Mouse (Mus musculus) layer of hippocampus, adult 2 months (tissue): Measurements from ENCODE around the gene Aldh8a1. TPM values are rescaled to one million over a fixed set of nuclear protein-coding genes. Genes with fewer than 3 reads are reported as not detected.

Experiments used
- DNase-seq, 2 experiments: peaks; one replicate each; pipeline ENCODE4 v3.0.0; 2022; ENCODE audit warnings: low spot score in 2 of 2
- H3K27ac ChIP-seq: fragments of 200-600 bp; 2 replicates; pipeline ENCODE4 v1.8.1; 2022
- H3K4me3 ChIP-seq: fragments of 200-600 bp; 2 replicates; pipeline ENCODE4 v1.8.1; 2022; ENCODE audit warnings: mild to moderate bottlenecking
- CTCF ChIP-seq: fragments of 200-600 bp; conservative IDR thresholded peaks from 2 replicates; pipeline ENCODE4 v1.8.1; 2022; ENCODE audit warnings: antibody characterized with exemption, mild to moderate bottlenecking, moderate library complexity
- long read RNA-seq, 2 experiments: library from polyadenylated mRNA; stranded (forward); transcript quantifications; one replicate each; pipeline ENCODE4 v2.0.0; 2021; ENCODE audit warnings: borderline mapping rate in 2 of 2
- total RNA-seq, 2 experiments: library from RNA; stranded (reverse); gene quantifications; 2 replicates each; pipeline ENCODE4 v1.2.3; 2021

Gene Aldh8a1
- under 1 TPM in 1 of 2 experiments, not detected in 1; 0.20 TPM for total RNA-seq
- long read RNA-seq, experiment 1: 0 reads
- long read RNA-seq, experiment 2: 0 reads

DNA sequence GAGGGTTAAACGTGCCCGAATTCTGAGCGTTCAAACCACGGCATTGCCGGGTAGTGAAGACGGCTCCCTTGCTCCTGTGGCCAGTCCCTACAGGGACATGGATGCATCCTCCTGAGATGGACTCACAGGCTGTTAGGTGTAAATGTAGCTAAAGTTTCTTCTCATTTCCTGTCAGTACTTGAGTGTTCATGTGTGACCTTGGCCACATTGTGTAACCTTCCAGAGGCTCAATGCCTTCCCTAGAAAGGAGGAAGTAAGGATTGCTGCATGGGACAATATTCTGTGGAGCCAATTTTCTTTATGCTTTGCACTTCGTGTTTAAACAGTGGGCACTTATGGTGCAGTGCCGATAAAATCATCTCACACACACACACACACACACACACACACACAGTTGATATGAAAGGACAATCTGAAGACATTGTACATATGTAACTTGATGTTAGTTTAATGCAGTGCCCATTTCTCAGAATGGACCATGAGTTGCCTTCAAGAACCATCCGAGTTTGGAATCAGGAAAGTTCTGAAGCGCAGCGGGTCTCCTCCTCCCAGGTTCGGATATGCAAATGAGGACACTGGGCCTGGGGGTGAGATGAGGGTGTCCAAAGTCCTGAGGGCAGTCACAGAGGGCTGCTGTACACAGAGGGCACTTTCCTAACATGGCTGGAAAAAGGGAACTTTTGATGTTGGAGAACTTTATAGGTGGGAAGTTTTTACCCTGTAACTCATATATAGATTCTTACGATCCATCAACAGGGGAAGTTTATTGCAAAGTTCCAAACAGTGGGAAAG, at the start of gene Aldh8a1:
Gene Aldh8a1 (plus strand): TSS at position 610 of the 792 bp plus-strand sequence.
- Histone ChIP-seq H3K4me3 (no peak within 1 kb of the TSS), H3K27ac (no peak within 1 kb of the TSS)
- no peak for TF ChIP-seq CTCF
- no peak for DNase-seq

DNA sequence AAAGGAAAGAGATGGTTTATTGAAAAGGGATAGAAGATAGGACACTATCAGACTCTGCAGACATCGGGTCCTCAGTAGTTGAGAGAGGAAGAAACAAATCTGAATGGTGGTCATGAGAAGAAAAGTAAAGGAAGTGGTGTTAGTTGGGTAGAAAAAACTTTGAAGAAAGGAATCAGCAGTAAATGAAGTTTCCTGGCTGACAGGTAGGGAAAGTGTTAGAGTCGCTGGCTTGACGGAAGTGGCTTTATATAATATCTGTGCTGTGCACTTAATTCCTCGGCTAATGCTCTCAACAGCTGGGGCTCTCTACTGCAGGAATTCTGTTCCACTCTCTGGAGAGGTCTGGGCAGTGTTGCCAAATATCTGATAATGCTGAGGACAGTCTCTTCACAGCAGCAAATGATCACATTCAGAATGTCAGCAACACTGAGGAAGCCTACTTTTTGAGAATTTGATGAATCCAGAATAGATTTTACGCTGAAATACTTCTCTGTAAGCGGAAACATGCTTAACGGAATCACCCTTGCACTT, 49.4 kb upstream of the Aldh8a1 start:
- no peak for DNase-seq
- H3K27ac ChIP-seq: no peak overlapping the region
- TF ChIP-seq CTCF: no peak
- no peak overlapping the region for H3K4me3 ChIP-seq

DNA sequence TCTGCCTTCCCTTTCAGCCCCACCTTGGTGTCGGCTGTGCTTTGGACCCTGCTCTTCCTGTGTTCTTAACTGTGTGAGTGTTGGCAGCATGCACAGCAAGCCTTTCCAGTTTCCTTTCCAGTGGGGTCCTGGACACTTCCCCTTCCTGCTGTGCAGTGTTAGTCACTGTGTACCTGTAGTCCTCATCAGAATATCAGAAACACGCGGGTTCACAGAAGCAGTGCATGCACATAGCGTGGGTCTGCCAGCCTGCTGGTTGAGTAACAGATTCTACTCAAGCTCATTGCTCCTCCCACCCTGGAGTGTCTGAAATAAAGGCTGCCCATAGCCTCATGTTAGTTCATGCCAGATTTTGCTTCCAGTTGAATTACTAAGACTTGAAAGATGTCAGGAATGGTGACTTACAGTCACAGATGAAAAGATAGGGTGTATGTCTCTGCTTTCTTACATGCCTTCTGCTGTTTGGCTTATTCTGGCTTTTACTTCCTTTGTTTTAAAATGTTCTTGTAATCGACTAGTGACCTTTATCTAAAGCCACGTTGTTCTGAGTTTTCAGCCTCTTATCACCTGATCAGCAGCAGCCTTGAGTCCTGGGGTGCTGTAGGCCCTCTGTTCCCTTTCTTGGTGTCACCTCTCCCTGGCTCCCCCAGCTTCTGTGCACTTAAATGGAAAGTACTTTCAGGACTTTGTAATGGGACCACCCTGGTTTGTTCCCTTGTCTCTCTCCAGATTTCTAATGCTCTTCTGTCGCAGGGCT, 42.6 kb upstream of the Aldh8a1 start:
- no peak overlapping the region for H3K4me3 ChIP-seq
- H3K27ac ChIP-seq: no peak overlapping the region
- no peak for TF ChIP-seq CTCF
- no peak for DNase-seq

DNA sequence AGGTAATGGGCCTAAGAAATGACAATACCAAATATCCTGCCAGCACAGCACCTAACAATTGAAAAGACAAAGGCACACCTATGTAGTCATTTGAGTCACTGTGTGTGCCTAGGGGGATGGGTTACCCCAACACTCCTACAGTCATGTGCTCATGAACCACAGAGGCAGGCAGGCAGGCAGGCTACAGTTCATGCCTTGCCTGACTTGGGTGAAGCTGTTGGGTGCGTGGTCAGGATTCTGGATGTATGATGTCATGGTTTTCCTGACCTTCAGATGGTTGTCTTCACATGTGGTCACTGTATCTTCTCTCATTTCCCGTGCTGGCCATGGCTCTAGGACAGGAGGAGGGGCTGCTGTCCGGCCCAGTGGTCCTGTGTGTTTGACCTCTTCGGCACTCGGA, 41.6 kb upstream of the Aldh8a1 start:
- no peak for DNase-seq
- TF ChIP-seq CTCF: no peak
- no peak overlapping the region for H3K4me3 ChIP-seq
- no peak overlapping the region for H3K27ac ChIP-seq

DNA sequence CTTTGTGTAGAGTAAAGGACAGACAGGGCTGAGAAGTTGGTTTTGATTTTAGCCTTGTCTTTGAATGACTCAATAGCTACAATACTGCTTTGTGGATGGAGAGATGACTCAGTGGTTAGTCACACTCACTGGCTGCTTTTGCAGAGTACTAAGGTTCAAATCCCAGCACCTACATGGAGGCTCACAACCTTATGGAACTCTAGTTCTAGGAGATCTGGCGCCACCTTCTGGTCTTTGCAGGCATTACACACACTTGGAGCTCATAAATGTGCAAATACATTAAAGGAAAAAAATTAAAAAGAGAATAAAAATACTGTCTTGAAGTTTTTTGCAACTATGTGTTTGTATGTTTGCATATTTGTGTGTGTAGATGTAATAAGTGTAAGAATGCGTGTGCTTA, 39.9 kb upstream of the Aldh8a1 start:
- H3K27ac ChIP-seq: no peak overlapping the region
- TF ChIP-seq CTCF: peak; percentile 71
- DNase-seq: no peak
- no peak overlapping the region for H3K4me3 ChIP-seq

DNA sequence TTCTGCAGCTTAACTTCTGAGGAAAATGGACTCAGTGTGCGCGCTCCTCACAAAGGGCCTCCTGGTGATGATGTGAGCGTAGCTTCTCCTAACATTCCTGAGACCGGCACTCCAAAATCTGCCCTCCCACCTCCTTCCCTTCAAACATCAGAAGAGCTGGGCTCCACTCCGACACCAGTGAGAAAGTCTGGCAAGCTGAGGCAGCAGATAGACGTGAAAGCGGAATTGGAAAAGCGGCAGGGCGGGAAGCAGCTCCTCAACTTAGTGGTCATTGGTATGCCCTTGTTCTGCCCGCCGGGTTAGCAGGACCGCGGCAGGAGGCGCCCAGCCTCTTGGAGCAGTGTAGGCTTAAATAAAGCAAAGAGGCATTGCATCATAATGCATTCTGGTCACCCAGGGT, 35.4 kb upstream of the Aldh8a1 start:
- H3K4me3 ChIP-seq: no peak overlapping the region
- DNase-seq: no peak
- no peak for TF ChIP-seq CTCF
- H3K27ac ChIP-seq: no peak overlapping the region

DNA sequence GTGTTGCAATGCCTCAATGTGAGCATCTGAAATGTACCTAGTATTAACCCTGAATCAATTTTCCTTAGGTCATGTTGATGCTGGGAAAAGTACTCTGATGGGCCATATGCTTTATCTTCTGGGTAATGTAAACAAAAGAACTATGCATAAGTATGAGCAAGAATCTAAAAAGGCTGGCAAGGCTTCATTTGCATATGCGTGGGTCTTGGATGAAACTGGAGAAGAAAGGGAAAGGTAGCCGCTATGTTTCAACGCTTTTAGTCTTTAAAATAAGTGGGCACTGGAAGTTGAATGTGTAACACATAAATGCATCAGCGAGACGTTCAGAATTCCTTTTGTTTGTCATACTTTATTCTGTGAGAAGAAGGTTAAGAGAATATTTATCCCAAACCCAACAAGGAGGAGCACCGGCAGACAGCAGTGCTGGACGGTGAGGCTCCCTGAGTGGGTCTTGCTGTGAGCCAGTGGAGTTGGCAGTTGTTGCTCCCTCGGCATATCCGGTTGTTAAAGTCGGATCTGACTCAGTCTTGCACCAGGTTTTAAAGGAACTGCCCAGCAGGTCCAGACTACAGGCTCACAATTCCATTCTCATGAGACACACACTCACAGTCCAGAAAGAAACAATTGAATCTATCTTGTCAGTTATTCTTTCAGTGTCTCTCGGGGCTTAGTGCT, 34.6 kb upstream of the Aldh8a1 start:
- DNase-seq: no peak
- Histone ChIP-seq H3K4me3 (no peak overlapping the region), H3K27ac (no peak overlapping the region)
- TF ChIP-seq CTCF: no peak

DNA sequence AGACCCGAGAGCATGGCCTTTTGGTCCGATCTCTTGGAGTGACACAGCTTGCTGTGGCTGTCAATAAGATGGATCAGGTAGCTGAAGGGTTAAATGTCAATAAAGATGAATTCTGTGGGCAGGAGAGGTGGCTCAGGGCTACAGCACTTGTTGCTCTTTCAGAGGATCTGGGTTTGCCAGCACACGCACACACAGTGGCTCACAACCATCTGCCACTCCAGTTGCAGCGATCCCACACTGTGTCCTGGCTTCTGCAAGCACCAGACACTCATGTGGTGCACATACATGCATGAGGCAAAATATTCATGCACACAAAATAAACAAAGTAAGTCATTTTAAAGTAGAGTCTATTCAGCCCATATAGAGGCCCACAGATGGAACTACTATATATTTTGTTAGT, 29.8 kb upstream of the Aldh8a1 start:
- no peak for TF ChIP-seq CTCF
- H3K27ac ChIP-seq: no peak overlapping the region
- H3K4me3 ChIP-seq: no peak overlapping the region
- peak; percentile 25 to 49 for DNase-seq

DNA sequence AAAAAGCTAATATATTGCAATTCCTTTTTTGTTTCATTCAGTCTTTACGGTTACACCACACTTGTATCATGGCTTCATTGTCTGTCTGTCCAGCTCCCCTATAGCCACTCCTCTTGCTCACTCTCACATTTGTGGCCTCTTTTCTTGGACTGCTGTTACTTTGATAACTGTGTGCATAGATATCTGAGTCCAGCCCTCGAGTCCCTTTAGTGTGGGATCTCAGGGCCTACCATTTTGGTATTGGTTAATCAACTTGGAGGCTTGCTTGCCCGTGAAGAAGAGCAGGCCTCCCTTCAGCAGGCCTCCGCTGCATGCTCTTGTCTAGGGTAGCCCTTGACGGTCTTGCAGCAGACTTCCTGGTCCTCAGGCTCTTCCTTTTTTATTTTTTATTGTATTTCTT, 27.6 kb upstream of the Aldh8a1 start:
- no peak for TF ChIP-seq CTCF
- H3K4me3 ChIP-seq: no peak overlapping the region
- H3K27ac ChIP-seq: no peak overlapping the region
- no peak for DNase-seq

DNA sequence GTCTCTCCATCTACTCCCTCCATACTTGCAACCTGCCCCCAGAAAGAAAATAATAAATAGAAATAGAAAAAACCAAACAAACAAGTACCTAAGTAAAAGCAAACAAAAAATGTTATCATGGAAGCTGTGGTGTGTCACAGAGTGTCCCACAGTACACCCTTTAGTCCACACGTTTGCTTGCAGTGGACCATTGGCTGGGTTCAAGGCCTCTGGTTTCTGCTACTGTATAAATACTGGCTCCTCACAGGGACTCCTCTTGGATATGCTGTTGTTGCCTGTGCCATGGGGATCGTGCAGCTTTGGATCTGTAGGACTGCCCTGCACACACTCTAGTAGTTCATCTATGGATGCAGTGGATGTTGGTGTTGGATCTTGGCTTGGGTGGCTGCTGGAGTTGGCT, 27.1 kb upstream of the Aldh8a1 start:
- no peak for TF ChIP-seq CTCF
- DNase-seq: no peak
- no peak overlapping the region for H3K27ac ChIP-seq
- no peak overlapping the region for H3K4me3 ChIP-seq

DNA sequence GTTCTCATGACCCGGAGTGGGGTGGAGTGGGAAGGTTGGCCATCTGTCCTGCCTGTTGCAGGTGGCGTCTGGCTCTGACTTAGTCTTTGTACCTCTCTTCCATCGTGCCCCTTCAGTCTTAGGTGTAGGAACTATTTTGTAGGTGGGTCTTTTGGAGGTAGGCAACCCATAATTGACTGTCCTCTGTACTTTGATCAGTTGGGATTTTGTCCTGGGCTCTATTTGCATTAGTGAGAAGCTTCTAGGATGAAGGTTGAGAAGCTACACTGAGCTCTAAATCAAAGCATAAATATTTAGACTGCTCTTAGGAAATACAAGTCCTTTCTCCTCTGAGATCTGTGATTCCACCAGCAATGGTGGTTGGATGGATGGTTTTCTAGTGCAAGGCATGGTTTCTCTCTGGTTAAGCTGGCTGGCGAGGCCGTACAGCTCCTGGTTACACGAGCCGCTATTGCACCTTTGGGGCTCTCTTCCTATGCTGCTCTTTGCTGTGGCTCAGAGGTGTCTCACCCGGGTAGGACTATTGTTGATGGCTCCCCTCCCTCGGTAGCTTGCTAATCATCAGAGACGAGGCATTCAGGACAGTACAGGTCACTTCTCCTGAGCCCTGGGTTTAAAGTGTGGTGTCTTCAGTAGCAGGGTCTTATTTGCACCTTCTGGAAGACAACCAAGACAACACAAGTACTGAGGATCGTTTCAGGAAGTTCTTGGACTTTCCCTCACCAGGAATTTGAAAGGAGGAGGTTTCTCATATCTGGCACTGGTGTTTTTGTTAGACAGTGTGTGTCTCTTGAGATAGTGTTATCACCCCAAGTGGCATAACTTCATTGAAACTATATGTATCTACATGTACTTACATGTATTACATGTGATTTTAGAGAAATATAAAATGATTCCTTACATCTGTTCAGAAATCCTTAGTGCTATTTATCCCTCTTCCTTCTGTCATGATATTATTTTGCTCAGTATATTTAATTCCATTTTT, 26.3 kb upstream of the Aldh8a1 start:
- TF ChIP-seq CTCF: no peak
- Histone ChIP-seq H3K4me3 (no peak overlapping the region), H3K27ac (no peak overlapping the region)
- DNase-seq: no peak

DNA sequence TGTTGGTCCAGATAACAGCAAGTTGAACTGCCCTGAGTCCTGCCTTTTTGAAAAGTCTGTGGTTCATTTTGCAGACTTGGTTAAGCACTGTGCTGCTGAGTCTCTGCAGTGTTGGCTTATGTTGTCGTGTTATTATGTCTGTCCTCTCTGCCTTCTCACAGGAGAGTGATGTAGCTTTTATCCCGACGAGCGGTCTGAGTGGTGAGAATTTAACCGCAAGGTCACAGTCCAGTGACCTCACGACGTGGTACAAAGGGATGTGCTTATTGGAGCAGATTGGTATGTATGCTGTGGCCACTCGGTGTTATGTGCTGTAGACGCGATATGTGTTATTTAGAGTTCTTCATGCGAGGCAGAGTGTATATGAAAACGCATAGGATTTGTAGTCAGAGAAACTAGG, 25.3 kb upstream of the Aldh8a1 start:
- no peak for TF ChIP-seq CTCF
- no peak for DNase-seq
- no peak overlapping the region for H3K4me3 ChIP-seq
- no peak overlapping the region for H3K27ac ChIP-seq
